Mouse (Mus musculus) midbrain, embryonic 11.5 days (tissue): ENCODE measurements around the gene Nrg3. TPM values are rescaled to one million over a fixed set of nuclear protein-coding genes. Genes with fewer than 3 reads are reported as not detected.
A peak's percentile ranks its signal among the peaks of the same experiment; 100 is the strongest.

Experiments used
- ATAC-seq: fragments of 200-750 bp; cut with Nextera tagmentation; 2 replicates; pipeline ENCODE4 v1.8.0; 2017; ENCODE audit warnings: moderate TSS enrichment, moderate library complexity; ENCODE audit not compliant: low FRiP score
- DNase-seq: peaks from one replicate; pipeline ENCODE4 v3.0.0; 2015; ENCODE audit warnings: low spot score; ENCODE audit errors: missing footprints
- H3K27ac ChIP-seq: fragments of 300-500 bp; sonication (generic); 2 replicates; pipeline ENCODE4 v1.5.1; 2014; ENCODE audit warnings: low read depth, low read length
- H3K27me3 ChIP-seq: fragments of 300-500 bp; sonication (generic); 2 replicates; pipeline ENCODE4 v1.6.1; 2014; ENCODE audit warnings: mild to moderate bottlenecking, low read length, moderate library complexity, mixed read lengths; ENCODE audit not compliant: control insufficient read depth, insufficient read depth
- H3K36me3 ChIP-seq: fragments of 300-500 bp; sonication (generic); 2 replicates; pipeline ENCODE4 v1.6.1; 2014; ENCODE audit warnings: mild to moderate bottlenecking, low read length, moderate library complexity, mixed read lengths; ENCODE audit not compliant: control insufficient read depth, insufficient read depth
- H3K4me1 ChIP-seq: fragments of 300-500 bp; sonication (generic); 2 replicates; pipeline ENCODE4 v1.6.1; 2014; ENCODE audit warnings: low read length; ENCODE audit not compliant: control insufficient read depth, insufficient read depth
- H3K4me2 ChIP-seq: fragments of 300-500 bp; sonication (generic); 2 replicates; pipeline ENCODE4 v1.6.1; 2014; ENCODE audit warnings: mild to moderate bottlenecking, moderate library complexity
- H3K4me3 ChIP-seq: fragments of 300-500 bp; sonication (generic); 2 replicates; pipeline ENCODE4 v1.5.1; 2014; ENCODE audit warnings: low read depth, low read length
- H3K9ac ChIP-seq: fragments of 300-500 bp; sonication (generic); 2 replicates; pipeline ENCODE4 v1.6.1; 2014; ENCODE audit warnings: low read length
- H3K9me3 ChIP-seq: fragments of 300-500 bp; sonication (generic); 2 replicates; pipeline ENCODE4 v1.6.1; 2016; ENCODE audit warnings: low read length; ENCODE audit not compliant: control insufficient read depth
- WGBS: fragments of 180-500 bp; shearing (Covaris S2); extraction: QIAGEN DNeasy Blood & Tissue Kit; methylation state at CpG from one replicate; pipeline ENCODE4 v1.1.7; 2014; 5-methylcytosine and 5-hydroxymethylcytosine counted together
- polyA plus RNA-seq: library from polyadenylated mRNA; unstranded; fragments of >200 nt; fragmentation: Nextera tagmentation; extraction: Ambion mirVana; gene quantifications from 2 replicates; pipeline ENCODE4 v1.2.1, GENCODE M21; 2014

Gene Nrg3
- polyA plus RNA-seq, result 1.1 and 1.2 TPM in 2 replicates

- WGBS, result under 1% methylated on average over 83 of the region's 121 CpGs
- Histone ChIP-seq H3K9ac (peak within 1 kb of the TSS; percentile 60), H3K4me2 (peak within 1 kb of the TSS; percentile 91), H3K4me1 (peaks cover 9% of the 10 kb centered on the region), H3K27ac (peak within 1 kb of the TSS; percentile 11; the same call in 1 of the 2 replicates), H3K9me3 (no peaks in the 10 kb centered on the region), H3K36me3 (no peaks in the 10 kb centered on the region), H3K27me3 (peaks cover 37% of the 10 kb centered on the region), H3K4me3 (peak within 1 kb of the TSS; percentile 56)
- DNase-seq (peak; percentile 96), ATAC-seq (peak; percentile 83)
Observed at GRCm38 (mm10) chr14:39472790-39473761, at the start of gene Nrg3. Gene Nrg3 (minus strand): TSS chr14:39473088.

GRCm38 (mm10) chr14:39508956-39509355, 36.1 kb upstream of the Nrg3 start:
- 92% methylated on average over 1 of the region's 1 CpGs for whole genome bisulfite sequencing
- Histone ChIP-seq H3K36me3 (no peaks in the 10 kb centered on the region), H3K4me3 (no peak overlapping the region), H3K9ac (no peak overlapping the region), H3K4me2 (no peak overlapping the region), H3K27ac (no peak overlapping the region), H3K9me3 (no peaks in the 10 kb centered on the region), H3K27me3 (no peaks in the 10 kb centered on the region), H3K4me1 (no peaks in the 10 kb centered on the region)
- no peak for ATAC-seq
- DNase-seq, result no peak

- ATAC-seq, result peak; percentile 36
- H3K27ac ChIP-seq, result no peak overlapping the region
- peaks cover 37% of the 10 kb centered on the region for H3K27me3 ChIP-seq
- no peaks in the 10 kb centered on the region for H3K36me3 ChIP-seq
- peak overlapping the region; percentile 56 for H3K4me3 ChIP-seq
- peak; percentile 95 for DNase-seq
- WGBS, result under 1% methylated on average over 27 of the region's 27 CpGs
- H3K9me3 ChIP-seq, result no peaks in the 10 kb centered on the region
- H3K4me1 ChIP-seq, result peaks cover 9% of the 10 kb centered on the region
- peak overlapping the region; percentile 60 for H3K9ac ChIP-seq
- H3K4me2 ChIP-seq, result peak overlapping the region; percentile 91
Observed at GRCm38 (mm10) chr14:39473771-39474211, 903 bp upstream of the Nrg3 start.

GRCm38 (mm10) chr14:39472146-39472751, 639 bp downstream of the Nrg3 start:
- Histone ChIP-seq H3K27ac (no peak overlapping the region), H3K4me2 (peak overlapping the region; percentile 91), H3K27me3 (peaks cover 37% of the 10 kb centered on the region), H3K9ac (peak overlapping the region; percentile 60), H3K9me3 (no peaks in the 10 kb centered on the region), H3K36me3 (no peaks in the 10 kb centered on the region), H3K4me1 (peaks cover 9% of the 10 kb centered on the region), H3K4me3 (peak overlapping the region; percentile 56)
- DNase-seq, result peak; percentile 89
- ATAC-seq, result peak; percentile 40
- WGBS, result 1% methylated on average over 53 of the region's 56 CpGs

- no peaks in the 10 kb centered on the region for H3K9me3 ChIP-seq
- H3K27me3 ChIP-seq, result peaks cover 37% of the 10 kb centered on the region
- H3K9ac ChIP-seq, result no peak overlapping the region; the same call in 1 of the 2 replicates
- peak overlapping the region; percentile 56 for H3K4me3 ChIP-seq
- no peak overlapping the region for H3K27ac ChIP-seq
- no peaks in the 10 kb centered on the region for H3K36me3 ChIP-seq
- H3K4me1 ChIP-seq, result peaks cover 9% of the 10 kb centered on the region
- ATAC-seq (peak; percentile 22; the same call in 1 of the 2 replicates), DNase-seq (peak; percentile 92)
- WGBS, result 6% methylated on average over 12 of the region's 12 CpGs
- H3K4me2 ChIP-seq, result peak overlapping the region; percentile 91
Observed at GRCm38 (mm10) chr14:39471236-39471981, 1.5 kb downstream of the Nrg3 start.

- H3K36me3 ChIP-seq, result no peaks in the 10 kb centered on the region
- WGBS, result 90% methylated on average over 1 of the region's 1 CpGs
Observed at GRCm38 (mm10) chr14:39445501-39445900, 27.4 kb downstream of the Nrg3 start.

GRCm38 (mm10) chr14:39428503-39428902, 44.4 kb downstream of the Nrg3 start:
- H3K9me3 ChIP-seq, result no peaks in the 10 kb centered on the region
- no peak overlapping the region for H3K4me2 ChIP-seq
- no peak overlapping the region for H3K27ac ChIP-seq
- no peaks in the 10 kb centered on the region for H3K36me3 ChIP-seq
- no peak overlapping the region for H3K9ac ChIP-seq
- 91% methylated on average over 5 of the region's 5 CpGs for WGBS
- no peaks in the 10 kb centered on the region for H3K27me3 ChIP-seq
- no peaks in the 10 kb centered on the region for H3K4me1 ChIP-seq
- no peak overlapping the region for H3K4me3 ChIP-seq
- no peak for DNase-seq
- ATAC-seq, result no peak

More at GRCm38 (mm10) chr14:39445501-39445900, 27.4 kb downstream of the Nrg3 start:
- no peaks in the 10 kb centered on the region for H3K9me3 ChIP-seq
- no peak overlapping the region for H3K4me3 ChIP-seq
- no peak overlapping the region for H3K4me2 ChIP-seq
- H3K27ac ChIP-seq, result no peak overlapping the region
- H3K4me1 ChIP-seq, result no peaks in the 10 kb centered on the region
- DNase-seq (no peak), ATAC-seq (no peak)
- H3K27me3 ChIP-seq, result no peaks in the 10 kb centered on the region
- no peak overlapping the region for H3K9ac ChIP-seq

- H3K27me3 ChIP-seq, result no peaks in the 10 kb centered on the region; the same call in 1 of the 2 replicates
- H3K9ac ChIP-seq, result no peak overlapping the region
- no peak overlapping the region for H3K4me2 ChIP-seq
- H3K9me3 ChIP-seq, result no peaks in the 10 kb centered on the region
- ATAC-seq, result no peak
- WGBS, result 25% methylated on average over 1 of the region's 1 CpGs
- H3K27ac ChIP-seq, result no peak overlapping the region
- DNase-seq, result no peak
- no peaks in the 10 kb centered on the region for H3K36me3 ChIP-seq
- H3K4me3 ChIP-seq, result no peak overlapping the region
- H3K4me1 ChIP-seq, result peaks cover 2% of the 10 kb centered on the region; the same call in 1 of the 2 replicates
Observed at GRCm38 (mm10) chr14:39421874-39422273, 51.0 kb downstream of the Nrg3 start.
